Mouse (Mus musculus): ENCODE measurements around the gene Rpl23a. TPM values are rescaled to one million over a fixed set of nuclear protein-coding genes. Genes with fewer than 3 reads are reported as not detected.
"Not testable (repeated sequence)": the region's sequence is repeated elsewhere in the genome, so short reads cannot be mapped to it uniquely, and the experiment has no call there.

The Rpl23a gene
- total RNA-seq, 4 experiments from 2014 or later, result 678 to 790 (median 743) TPM

GRCm38 (mm10) chr11:78184702-78185101, 1.3 kb upstream of the Rpl23a start:
- not testable (repeated sequence) for DNase-seq (ENCODE audit: low spot score in 2 of 2)

DNA sequence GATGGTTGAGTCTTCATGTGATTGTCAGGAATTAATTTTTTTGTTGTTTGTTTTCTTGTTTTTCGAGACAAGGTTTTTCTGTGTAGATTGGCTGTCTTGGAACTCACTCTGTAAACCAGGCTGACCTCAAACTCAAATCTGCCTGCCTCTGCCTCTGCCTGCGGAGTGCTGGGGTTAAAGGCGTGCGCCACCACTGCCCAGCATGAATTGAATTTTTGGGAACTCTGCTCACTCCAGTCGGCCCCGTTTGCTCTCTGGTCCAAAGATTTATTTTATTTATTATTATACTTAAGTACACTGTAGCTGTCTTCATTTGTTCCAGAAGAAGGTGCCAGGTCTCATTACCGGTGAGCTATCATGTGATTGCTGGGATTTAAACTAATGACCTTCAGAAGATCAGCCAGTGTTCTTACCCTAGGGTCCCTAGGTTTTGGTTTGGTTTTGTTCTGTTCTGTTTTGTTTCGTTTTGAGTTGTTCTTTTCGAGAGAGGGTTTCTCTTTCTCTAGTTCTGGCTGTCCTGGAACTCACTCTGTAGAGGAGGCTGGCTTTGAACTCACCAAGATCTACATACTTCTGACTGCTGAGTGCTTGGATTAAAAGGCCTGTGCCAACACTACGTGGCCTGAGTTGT, 615 bp upstream of the Rpl23a start:
- no peak for DNase-seq (ENCODE audit: low spot score in 2 of 2)

- no peak for DNase-seq (ENCODE audit: low spot score in 2 of 2)
Observed at GRCm38 (mm10) chr11:78182450-78182849, 934 bp downstream of the Rpl23a start.

DNA sequence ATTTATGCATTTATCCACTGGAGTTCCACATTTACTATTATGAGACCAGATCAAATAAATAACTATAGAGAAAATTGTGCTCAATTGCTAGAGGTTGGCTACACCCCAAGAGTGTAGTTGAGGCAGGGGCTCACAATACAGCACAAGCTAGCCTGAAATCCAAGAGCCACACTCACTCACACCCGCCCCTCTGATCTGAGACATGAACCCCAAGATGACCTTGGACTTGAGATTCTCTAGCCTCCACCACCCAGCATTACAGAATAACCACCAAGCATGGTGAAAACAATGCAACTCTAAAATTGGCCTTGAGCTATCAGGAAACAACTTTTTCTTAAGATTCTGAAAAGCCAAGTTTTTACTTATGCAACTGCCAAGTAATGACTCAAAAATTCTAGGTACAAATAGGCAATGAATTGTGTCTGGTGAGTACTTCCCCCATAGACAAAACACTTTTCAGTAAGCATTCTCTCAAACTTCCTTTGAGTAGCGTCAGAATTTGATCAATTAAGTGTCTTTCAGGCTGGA, 1.5 kb downstream of the Rpl23a start:
- no peak for DNase-seq (ENCODE audit: low spot score in 2 of 2)

GRCm38 (mm10) chr11:78180081-78180761, 3.2 kb downstream of the Rpl23a start:
- no peak for DNase-seq (ENCODE audit: low spot score in 2 of 2)

DNA sequence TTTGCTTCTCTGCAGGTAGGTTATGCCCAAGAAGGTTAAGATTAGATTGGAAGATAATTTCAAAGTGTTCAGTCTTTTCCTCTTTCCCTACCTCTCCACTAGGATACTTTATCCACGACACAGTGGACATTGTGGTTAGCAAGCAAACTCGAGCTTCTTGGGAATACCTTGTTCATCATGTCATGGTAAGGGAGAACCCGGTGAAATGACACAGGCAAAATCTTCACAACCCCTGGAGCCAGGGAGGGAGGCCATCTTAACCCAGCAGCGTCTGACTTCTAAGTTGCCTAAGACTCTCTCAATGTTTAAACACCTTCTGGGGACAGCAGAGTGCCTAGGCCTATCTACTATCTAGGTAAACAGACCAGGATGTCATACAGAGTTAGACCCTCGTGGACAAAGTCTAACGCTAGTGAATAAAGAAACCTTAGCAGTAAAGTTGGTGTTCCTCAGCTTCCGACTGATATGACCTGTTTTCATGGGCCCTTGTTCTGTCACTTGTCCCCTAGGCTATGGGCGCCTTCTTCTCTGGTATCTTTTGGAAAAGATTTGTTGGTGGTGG, 3.9 kb downstream of the Rpl23a start:
- DNase-seq (ENCODE audit: low spot score in 2 of 2), result no peak

- no peak for DNase-seq (ENCODE audit: low spot score in 2 of 2)
Observed at GRCm38 (mm10) chr11:78178859-78179437, 4.4 kb downstream of the Rpl23a start.

- DNase-seq (ENCODE audit: low spot score in 2 of 2), result peak; percentile 85 to 89
Observed at GRCm38 (mm10) chr11:78177903-78178858, 5.2 kb downstream of the Rpl23a start.

GRCm38 (mm10) chr11:78177437-78177836, 5.9 kb downstream of the Rpl23a start:
- DNase-seq (ENCODE audit: low spot score in 2 of 2), result no peak

DNA sequence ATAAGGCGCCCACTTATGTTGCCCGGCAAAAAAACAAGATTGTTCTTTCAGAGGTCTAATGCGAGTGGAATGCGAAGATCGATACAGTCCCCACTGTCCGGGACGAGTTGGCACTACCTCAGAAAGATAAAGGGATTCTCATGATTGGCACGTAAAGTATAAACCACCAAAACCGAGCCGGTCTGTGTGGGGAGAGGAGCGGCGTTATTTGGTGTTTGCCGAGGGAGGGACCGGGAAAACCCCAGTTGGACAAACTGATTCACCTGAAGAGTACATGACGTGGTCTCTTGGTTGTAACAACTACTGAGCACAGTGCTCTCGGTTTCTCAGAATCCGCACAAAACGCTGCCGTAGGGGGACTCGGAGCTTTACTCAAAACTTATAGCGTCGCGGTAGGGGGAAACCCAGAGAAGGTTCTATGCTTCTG, 6.5 kb downstream of the Rpl23a start:
- DNase-seq (ENCODE audit: low spot score in 2 of 2), result no peak

- DNase-seq (ENCODE audit: low spot score in 2 of 2), result peak; percentile 65 to 77
Observed at GRCm38 (mm10) chr11:78176402-78176862, 7.0 kb downstream of the Rpl23a start, which contains the start of the genes Nek8 and Tlcd1. TSS of gene Nek8 (minus strand) at chr11:78176675. TSS of gene Tlcd1 (plus strand) at chr11:78176711.

DNA sequence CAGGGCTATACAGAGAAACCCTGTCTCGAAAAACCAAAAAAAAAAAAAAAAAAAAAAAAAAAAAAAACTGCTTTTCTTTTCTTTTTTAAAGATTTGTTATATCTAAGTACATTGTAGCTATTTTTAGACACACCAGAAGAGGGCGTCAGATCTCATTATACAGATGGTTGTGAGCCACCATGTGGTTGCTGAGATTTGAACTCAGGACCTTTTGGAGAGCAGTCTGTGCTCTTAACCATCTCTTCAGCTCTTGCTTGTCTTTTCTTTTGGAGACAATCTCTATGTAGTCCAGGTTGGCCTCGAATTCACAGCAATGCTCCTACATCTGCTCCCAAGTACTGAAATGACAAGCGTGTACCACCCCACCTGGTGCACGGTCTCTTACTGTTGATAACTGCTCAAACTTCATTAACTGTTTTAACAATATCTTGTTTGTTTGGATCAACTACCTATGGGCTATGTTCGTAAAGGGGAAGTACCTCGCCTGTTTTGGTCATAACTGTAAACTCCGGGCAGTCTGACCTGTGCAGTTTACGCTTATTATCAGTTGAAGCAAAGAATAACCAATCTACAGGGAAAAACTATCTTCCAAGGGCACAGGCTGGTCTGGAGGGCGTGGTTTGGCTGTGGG, 7.5 kb downstream of the Rpl23a start:
- DNase-seq (ENCODE audit: low spot score in 2 of 2), result no peak

DNA sequence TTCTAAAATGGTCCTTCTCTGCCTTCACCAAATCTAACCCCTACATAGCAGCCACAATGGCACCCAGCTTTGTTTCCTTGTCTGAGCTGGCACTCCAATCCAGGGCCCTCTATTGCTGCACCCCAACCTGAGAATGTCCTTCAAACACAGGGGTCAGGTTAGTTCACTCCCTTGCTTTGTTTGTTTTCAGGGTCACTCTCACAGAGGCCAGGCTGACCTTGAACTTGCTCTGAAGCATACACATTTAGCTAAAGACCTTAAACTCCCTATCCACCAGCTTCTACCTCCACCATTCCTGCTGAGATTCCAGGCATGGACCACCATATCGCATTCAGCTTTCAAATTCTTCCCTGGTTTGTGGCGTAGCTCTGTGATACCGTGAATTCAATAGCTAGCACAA, 8.9 kb downstream of the Rpl23a start:
- DNase-seq (ENCODE audit: low spot score in 2 of 2), result no peak

GRCm38 (mm10) chr11:78172748-78173383, 10.5 kb downstream of the Rpl23a start:
- no peak for DNase-seq (ENCODE audit: low spot score in 2 of 2)

GRCm38 (mm10) chr11:78172034-78172747, 11.2 kb downstream of the Rpl23a start:
- DNase-seq (ENCODE audit: low spot score in 2 of 2), result no peak

DNA sequence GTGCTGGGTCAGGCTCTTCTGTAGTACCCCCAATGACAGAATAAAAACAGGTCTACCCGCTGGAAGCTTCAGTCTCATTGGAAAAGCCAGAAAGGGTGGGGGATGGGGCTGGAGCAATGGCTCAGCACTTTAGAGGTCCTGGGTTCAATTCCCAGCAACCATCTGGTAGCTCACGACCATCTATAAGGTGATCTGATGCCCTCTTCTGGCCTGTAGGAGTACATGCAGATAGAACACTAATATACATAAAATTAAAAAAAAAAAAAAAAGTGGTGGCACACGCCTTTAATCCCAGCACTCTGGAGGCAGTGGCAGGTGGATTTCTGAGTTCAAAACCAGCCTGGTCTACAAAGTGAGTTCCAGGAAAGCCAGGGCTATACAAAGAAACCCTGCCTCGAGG, 12.1 kb downstream of the Rpl23a start:
- DNase-seq (ENCODE audit: low spot score in 2 of 2), result no peak

DNA sequence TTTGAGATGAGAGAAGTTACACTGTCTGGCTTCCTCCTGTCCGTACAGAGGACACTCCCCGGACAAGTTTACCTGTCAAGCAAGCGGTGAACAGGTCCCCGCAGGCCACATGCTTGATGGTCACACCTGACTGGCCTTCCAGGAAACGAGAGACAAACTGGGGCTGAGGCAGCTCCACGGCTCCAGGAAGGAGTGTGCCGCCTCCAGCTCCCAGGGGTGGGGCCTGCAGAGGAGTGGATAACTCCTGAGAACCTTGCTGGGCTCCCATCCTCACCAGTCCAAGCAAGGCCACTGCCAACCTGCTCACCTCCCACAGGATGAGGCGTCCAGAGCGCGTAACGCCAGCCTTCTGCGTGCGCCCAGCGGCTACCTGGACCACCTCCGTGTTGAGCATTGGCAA, 13.1 kb downstream of the Rpl23a start:
- no peak for DNase-seq (ENCODE audit: low spot score in 2 of 2)

DNA sequence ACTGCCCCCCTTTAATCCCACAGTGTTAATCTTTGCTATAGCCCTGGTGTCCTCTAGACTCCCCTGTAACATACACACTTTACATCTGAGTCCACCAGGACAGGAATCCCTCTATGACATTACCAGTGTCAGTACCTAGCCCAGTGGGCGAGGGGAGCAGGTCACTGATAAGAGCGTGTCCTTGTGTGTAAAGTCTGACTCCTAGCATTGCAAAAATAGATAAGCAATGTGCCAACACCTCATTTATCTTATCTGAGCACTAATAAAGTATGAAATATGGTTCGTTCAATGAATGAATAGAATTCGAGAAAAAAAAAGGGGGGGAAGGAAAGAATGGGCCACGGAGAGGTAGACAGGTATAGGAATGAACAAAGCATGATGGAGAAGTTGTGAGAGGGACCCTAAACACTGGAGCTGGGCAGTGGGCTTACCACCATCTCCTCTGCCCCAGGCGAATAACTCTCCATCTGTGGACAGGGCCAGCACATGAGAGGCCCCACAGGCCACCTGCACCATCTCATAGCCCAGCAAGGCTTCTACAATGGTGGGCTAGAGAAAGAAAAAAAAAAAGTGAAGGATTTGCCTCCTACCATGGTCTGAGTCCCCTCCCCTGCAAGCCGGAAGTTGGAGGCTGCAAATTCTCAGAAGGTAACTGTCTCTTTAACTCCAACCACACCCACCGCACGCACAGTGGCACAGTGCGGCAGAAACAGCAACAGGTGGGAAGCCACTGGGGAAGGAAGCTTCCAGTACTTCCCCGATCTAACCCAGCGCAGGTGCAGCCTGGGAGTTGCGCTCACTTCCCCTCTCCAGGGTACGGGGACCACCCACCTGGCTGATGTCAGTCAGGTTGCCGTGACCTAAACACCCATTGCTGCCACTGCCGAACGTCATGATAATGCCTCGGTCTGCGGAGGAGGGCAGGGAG, 14.6 kb downstream of the Rpl23a start:
- DNase-seq (ENCODE audit: low spot score in 2 of 2), result no peak

All from left cerebral cortex, adult 8-10 months (tissue).